Mouse (Mus musculus): Measurements from ENCODE around the gene Wsb1. TPM values are rescaled to one million over a fixed set of nuclear protein-coding genes. Genes with fewer than 3 reads are reported as not detected.
A peak's percentile ranks its signal among the peaks of the same experiment; 100 is the strongest.
"Not testable (repeated sequence)": the region's sequence is repeated elsewhere in the genome, so short reads cannot be mapped to it uniquely, and the experiment has no call there.

Gene Wsb1
- total RNA-seq, 2 experiments from 2014 or later, result 50.3 to 68.1 TPM

DNA sequence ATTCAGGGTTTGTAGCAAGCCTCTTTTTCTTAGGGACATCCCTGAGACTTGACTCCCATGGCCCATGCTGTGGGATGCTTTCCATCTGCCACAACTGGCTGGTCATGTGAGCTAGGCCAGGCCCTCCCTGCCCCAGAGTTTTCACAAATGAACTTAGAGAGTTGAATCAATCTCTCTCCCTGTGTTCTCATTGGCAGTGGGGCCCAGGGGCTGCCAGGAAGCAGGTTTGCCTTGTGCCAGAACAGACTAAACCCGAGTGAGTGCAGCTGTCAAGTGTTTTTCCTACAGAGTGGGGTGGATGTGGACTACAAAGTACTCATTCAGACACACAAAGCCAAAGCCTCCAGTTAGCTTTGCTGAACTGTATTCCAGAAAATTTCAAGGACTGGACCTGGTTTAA, 12.7 kb upstream of the Wsb1 start:
- no peak for DNase-seq

DNA sequence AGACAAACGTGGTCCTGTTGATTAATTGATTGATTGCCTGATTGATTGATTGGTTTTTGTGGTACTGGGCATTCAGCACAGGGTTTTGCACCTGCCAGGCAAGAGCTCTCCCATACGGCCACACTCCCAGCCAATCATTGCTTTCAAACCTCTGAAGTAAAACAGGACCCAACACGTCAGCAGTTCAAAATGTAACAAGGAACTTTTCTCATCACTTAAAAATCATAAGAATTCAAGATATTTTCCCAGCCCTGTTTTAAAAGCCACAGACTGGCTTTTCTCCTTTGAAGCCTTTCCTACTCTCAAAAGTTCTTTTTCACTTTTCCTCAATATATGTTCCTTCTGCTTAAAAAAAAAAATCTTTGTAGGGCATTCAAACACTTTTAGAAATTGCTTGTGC, 9.9 kb upstream of the Wsb1 start:
- no peak for DNase-seq

DNA sequence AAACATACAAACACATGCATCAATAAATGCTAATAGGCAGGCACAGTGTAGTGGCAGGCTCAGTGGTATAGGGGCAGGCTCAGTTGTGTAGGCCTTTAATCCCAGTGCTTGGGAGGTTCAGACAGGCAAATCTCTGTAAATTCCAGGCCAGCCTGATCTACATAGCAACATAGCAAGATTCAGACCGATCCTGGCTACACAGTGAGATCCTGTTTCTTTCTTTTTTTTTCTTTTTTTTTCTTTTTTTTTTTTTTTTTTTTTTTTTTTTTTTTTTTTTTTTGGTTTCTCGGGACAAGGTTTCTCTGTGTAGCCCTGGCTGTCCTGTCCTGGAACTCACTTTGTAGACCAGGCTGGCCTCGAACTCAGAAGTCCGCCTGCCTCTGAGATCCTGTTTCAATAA, 5.7 kb upstream of the Wsb1 start:
- not testable (repeated sequence) for DNase-seq

DNA sequence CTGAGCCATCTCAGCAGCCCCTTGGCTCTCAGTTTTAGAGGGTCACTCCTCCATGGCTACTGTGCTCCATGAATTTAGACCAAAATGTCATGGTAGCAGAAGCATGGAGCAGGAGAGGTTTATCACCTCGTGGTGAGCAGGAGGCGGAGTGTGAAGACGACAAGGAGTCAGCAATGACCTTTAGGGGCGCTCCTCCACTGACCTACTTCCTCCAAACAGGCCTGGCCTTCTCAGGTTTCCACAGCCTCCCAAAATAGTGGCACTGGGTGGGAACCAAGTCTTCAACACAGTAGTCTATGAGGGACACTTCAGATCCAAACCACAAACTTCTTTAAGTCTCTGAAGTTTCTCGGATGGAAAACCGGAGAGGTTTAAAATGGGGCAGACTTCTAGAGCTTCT, 4.3 kb upstream of the Wsb1 start:
- no peak for DNase-seq

DNA sequence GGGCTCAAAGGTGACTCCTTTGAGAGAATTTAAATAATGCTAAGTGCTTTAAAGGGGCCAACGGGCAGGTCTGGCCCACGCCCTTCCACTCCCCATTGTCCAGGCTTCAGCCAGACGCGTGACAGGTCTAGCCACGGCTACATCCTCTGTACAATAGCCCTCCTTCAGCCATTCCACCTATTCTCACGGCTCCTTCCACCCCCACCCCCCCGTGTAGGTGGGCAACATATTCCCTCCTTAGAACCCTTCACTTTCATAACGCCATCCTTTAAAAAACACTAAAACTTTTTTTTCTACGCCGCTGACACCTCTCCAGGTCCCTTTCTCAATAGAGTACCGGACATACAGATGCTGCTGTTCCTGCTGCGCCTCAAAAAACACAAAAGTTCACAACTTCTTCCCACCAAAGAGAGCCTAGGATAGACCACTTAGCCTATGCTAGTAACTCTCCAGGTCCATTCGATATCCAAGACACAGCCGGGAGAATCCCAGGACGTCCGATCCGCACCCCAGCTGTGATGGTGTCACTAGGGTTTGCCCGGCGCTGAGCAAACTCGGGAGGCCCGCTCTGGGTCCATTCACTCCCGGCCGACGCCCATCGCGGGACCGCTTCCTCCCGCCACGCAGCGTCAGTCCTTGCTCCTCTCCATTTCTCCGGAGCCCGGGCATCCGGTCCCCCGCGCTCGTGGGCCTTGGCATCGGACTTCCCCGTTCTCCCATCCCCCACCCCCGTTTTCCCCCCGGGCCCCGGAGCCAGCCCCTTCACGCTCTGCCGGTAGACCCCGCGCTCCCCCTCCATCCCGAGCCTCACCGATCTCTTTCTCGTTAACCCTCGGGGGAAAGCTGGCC, 705 bp downstream of the Wsb1 start:
- DNase-seq, result peak; percentile 67

DNA sequence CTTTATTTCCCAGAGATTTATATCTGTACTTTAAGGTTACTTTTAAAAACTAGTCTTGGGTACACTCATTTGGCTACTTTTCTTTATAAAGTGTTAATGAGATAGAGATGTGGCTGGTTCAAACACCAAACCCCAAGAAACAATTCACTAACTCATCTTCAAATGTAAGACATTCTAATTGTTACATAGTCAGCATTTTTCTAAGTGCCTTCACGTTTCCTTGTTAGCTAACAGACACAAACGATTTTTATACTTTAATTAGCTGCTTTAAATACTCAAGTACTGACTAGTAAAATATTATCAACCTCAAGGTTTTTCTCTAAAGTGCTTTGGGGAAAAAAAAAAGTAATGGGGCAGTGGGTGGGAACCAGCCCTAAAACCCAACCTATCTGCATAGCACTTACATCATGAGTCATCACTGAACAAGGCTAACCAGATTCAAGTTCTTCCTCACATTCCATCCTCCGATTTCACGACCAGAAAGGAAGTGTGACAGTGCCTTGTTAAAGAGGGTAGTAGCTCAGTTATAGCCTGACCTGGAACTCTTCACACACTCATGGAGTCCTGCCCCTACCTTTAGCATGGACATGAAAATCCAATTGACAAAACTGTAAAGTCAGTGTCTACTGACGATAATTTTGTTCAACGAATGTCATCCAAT, 1.5 kb downstream of the Wsb1 start:
- peak; percentile 35 for DNase-seq

DNA sequence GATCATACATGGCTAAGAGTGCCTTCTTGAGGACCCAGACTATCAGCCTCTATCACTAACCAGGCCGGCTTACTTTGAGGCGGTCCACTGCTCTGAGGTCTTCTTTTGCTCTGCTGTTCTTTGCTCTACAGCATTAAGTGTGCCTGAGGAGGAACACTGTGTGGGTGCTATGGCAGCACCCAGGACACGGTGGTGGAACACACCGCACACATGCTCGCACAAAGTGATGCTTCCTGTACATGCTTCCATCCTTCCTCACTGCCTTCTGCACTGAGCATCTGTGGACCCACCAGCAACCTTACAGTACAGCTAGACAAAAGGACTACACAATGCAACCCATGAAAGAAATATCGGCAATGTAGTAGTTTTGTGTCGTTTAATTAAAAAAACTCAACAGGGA, 15.4 kb downstream of the Wsb1 start:
- DNase-seq, result no peak

DNA sequence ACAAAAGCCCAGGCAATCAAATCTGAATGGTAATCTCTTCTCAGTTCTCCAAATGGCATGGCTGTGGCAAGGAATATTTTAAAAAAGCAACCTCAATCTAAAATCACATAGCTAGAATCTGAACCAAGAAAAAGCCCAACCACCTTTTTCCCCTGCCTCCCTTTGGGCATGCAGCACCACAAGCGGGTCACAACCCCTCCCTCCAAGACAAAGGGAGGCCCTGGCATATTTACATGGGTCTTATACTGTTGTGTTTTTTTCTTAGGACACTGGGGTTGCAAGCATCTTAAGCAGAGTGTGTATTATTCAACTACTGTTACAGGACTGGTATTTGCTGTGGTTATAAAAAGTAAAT, 16.1 kb downstream of the Wsb1 start:
- DNase-seq, result peak; percentile 48

DNA sequence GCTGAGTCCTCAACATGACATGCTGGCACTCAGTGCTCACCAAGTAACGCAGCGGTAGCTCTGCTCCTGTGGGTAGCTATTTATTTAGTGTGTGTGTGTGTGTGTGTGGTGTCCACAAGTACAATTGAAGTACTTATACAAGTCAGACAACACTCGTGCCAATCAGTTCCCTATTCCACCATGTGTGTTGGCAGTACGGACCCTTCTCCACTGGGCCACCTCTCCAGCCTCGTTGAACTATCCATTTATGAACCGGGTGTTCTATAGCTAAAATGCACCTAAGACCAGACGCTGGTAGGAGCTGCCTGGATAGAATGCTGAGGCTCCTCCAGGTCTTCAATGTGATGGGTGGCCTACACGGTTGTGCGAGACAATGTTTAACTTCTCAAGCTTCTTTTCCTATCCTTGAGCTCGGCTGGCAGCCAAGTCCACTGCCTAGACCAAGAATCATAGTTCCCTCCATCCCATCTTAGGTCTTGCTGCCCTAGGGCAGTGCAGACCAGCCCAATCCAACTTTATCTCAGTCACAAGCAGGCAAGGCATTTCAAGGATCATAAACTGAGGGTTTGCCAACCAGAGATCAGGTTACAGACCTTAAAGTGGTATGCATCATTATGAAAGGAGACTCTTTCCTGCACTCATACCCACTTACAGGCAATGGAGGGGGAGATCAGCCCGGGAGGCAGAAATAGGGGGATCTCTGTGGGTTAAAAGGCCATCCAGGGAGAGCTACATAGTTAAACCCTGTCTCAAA, 16.6 kb downstream of the Wsb1 start:
- DNase-seq, result peak; percentile 66

DNA sequence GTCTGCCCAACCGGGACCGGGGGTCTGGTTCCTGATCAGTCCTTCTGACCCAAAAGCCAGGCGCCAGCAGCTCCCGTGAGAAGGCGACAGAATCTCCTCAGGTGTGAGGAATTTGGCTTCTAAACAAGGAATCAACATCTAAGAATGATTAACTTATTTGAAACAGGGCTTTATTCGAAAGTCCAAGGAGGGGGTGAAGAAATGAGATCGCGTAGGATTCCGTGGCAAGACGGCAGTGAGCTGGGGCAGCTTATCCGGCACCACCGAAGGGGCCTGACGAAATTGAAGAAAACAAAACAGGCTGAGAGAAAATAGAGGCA, 24.3 kb downstream of the Wsb1 start:
- DNase-seq, result no peak

DNA sequence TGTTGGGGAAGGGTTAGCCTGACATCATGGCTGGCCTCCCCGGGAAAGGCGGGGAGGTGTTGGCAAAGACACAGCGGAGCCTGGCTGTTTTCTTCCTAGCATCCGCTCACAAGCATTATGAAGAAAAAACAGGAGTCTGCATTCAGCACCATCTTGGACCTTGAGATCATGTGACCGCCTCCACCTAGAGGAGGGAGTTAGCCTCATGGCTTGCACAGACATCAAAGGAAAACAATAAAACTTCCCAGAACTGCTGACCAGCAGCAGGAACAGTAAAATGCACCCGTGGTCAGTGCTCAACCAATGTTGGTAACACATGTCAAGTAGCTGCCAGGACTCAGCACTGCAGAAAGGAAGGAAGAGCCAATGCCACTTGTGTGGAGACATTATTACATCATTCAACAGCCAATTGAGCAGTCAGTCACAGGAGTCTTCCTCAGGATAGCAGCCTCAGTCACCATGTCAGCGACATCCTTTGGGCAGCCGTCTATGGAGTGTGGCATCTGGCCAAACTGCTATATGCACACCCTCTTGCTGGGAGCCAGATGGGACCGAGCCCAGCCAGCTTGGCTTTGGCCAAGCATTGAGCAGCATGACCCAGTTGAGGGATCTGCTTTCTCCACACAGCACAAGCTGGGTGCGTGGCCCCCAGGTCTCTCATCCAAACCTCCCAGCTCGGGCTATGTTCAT, 24.8 kb downstream of the Wsb1 start:
- DNase-seq, result peak; percentile 59

DNA sequence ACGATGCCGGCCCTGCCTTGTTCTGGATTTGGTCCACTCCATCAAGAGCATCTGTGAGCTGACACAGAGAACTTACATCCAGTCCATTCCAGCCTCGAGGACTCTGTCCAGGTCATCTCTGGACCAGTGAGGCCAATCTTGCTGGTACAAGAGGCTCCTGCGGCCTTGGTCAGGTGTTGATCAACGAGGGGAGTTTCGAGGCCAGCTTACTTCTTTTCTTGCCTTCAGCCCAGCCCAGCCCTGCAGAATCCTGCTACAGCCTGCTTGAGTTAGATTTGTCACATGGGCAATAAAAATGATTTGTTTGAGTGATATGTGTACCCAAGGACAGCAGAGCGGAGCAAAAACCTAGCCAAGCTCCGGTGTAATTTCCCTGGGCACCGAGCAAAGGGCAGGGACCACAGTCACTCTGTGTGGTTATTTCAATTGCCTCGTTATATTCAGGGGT, 25.4 kb downstream of the Wsb1 start:
- DNase-seq, result peak; percentile 73

DNA sequence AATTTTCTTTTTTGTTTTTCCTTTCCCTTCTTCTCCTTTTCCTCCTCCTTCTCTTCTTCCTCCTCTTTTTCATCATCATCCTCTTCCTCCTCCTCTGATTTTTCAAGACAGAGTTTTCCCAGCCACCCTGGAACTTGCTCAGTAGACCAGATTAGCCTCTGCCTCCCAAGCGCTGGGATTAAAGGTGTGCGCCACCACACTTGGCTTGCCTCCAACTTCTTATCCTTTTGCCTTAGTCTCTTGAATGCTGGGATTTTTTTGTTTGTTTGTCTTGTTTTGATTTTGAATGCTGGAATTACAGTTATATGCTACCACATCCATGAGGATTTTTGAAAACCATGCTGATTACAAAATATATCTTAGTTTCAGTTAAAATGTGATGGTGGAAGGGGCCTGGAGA, 26.4 kb downstream of the Wsb1 start:
- DNase-seq, result no peak

DNA sequence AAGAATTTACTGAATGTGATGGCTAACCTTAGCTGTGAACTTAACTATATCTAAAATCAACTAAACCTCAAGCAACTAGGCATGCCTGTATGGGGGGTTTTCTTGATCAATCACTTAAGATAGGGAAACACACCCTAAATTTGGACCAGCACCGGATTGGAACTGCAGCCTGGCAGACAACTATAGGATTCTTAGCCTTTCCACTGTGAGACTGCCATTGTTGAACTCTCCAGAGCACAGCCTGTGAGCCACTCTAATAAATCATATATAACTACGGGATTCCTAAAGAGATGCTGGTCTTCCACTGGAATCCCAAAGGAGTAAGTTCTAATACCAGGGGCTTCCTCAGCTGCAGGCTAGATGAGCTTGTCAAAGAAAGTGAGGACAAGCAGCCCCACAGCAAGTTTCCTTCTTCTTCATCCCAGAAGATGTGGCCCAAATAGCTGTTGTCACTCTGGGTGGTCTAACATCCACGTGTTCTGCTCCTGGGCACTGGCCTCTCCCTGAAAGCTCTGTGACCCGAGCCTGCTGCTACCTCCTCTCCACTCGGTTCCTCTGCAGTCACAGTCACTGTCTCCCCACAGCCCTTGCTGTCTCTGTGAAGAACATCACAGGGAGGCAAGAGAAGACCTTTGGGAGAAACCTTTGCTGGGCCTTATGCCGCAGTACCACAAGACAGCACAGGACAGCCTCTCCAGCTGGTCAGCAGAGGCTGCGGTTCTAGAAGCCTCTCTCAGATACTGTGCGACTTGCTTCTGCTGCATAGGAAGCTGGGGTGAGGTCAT, 28.9 kb downstream of the Wsb1 start:
- no peak for DNase-seq

DNA sequence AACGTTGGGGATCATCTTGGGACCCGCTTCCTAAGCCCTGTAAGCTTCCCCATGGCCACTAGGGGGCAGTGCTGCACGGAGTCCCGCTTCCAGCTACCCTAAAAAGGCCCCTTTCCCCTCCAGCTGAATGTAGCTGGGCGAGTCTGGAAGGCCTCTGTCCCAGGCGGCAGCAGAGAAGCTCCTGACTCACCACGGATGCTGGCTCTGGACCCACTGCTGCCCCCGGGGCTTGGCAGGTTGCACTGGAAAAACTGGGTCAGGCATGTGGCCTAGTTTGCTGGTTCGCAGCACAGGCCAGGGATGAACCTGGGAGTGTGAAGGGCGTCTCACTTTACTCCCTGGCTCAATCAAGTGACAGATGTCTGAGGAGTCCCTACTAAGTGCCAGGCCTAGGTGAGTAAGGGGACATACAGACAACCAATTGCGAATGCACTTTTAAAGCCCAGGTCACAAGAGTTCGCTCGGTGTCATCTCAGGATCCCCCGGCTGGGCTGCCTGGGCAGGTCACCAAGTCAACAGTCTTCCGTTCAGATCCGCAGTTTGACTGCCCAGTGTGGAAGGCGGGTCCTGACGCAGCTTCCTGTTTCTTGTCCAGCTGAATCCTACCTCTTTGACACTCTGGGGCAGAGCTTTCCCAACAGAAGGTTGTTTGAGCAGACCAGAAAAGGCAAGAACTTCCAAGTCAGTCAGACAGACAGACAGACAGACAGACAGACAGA, 29.8 kb downstream of the Wsb1 start:
- peak; percentile 95 for DNase-seq

DNA sequence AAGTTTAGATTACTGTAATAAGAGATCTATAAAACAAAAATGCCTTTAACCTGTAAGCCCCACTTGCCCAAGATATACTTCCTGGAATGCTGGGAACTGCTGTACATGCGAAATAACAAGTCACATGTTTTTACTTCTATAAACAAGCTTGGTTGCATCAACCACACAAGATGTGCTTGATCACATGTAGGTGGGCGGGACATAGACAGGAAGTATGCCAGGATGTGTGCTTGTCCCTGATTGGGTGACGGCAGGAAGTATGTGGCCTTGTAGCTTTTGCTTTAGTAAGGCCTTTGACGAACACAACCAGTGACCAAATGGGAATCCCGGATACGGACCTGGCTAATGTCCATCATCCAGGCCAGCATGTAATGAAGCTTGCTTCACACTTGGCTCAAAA, 31.1 kb downstream of the Wsb1 start:
- DNase-seq, result peak; percentile 38

DNA sequence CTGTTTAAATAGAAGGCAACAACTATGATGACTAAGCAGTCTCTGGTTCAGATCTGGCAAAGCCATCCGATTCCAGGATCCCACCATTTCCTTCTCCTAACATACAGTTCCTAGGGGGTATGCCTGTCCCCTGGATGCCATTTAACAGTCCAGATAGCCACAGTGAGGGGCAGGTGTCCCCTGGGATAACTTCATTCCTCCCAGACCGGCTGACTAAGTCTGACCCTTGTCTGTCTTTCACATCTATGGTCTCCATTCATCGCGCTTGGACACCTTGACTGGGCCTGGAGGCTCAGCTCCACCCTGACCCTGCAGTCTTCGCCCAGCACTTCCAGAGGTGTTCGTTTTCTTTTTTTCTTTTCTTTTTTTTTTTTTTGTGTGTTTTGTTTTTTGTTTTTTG, 31.8 kb downstream of the Wsb1 start:
- no peak for DNase-seq

DNA sequence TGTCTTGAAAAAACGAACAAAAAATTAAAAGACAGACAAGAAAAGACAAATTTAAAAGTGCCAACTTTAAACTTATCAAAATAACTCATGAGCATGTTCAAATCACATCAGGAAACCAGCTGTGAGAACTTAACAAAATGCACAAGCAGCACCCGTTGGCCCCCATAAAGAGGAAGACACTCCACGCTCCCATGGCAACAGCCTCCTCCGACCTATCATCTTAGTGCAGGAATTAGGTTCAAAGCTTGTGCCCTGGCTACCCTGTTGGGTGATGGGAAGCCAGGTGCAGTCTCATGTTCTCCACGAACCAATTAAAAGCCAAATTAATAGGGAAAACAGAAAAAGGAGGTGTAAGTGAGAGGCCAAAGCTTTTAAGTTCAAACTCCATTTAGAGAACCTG, 32.8 kb downstream of the Wsb1 start:
- no peak for DNase-seq

DNA sequence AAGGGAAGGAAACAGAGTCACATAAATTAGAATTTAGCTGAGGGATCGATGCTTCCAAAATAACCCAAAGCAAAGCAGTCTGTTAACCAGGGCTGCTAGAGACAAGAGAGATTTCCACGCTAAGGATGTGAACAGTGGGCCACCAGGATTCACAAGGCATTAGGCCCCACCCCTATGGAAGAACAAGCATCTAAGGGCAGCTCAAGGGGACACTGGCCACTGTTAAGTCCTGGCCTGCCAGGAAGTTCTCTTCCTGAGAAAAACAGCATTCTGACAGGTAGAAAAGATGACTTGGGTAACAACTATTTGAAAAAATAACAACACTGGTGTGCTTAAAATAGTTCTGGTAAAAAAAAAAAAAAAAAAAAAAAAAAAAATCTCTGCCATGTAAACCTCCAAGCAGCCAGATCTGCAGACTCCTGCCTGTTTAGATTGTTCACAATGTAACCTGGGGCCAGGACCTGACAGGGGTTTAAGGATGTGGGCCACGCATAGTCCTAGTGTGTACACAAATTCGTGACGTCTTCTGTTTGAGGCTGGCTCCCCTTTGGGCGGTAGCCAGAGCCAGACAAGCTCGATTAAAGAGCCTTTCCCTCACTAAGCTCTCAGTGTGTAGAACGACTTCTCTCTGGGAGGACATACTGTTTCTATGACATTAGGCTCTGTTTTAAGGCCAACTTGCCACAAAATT, 35.4 kb downstream of the Wsb1 start:
- DNase-seq, result no peak

DNA sequence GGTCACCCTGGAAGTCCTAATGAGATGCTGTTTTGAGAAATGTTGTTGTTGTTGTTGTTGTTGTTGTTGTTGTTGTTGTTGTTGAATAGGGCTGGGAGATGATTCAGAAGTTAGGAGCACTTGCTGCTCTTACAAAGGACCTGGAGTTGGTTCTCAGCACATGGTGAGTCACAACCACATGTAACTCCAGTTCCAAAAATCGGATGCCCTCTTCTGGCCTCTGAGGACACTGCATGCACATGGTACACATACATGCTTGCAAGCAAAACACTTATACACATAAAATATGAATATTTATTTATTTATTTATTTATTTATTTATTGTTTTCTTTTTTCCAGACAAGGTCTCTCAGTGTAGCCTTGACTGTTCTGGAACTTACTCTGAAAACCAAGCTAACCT, 36.4 kb downstream of the Wsb1 start:
- DNase-seq, result no peak

DNA sequence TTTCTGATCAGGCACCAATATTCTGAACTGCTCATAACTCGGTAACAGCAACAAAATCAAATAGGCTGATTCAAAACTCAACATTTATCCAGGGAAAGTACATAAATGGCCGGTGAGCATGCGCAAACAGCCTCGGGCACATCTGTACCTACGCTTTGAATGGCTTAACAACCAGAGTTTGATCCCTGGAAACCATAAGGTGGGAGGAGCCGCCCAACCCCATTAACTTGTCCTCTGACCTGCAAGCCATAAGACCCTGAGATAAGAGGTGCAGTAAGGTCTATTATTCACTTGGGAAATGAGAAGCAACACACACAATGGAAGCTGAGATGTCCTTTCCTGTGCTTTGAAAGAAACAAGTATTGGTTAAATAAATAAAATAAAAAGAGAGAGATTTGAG, 37.3 kb downstream of the Wsb1 start:
- DNase-seq, result no peak
